Mouse (Mus musculus) mesoderm, embryonic 11.5 days (tissue): ENCODE measurements around the gene Ptcd3.
"Not testable (repeated sequence)": the region's sequence is repeated elsewhere in the genome, so short reads cannot be mapped to it uniquely, and the experiment has no call there.

Experiments used
- DNase-seq: peaks from one replicate; pipeline ENCODE4 v3.0.0-alpha.2; 2012; ENCODE audit warnings: low read depth, low spot score

The Ptcd3 gene

DNA sequence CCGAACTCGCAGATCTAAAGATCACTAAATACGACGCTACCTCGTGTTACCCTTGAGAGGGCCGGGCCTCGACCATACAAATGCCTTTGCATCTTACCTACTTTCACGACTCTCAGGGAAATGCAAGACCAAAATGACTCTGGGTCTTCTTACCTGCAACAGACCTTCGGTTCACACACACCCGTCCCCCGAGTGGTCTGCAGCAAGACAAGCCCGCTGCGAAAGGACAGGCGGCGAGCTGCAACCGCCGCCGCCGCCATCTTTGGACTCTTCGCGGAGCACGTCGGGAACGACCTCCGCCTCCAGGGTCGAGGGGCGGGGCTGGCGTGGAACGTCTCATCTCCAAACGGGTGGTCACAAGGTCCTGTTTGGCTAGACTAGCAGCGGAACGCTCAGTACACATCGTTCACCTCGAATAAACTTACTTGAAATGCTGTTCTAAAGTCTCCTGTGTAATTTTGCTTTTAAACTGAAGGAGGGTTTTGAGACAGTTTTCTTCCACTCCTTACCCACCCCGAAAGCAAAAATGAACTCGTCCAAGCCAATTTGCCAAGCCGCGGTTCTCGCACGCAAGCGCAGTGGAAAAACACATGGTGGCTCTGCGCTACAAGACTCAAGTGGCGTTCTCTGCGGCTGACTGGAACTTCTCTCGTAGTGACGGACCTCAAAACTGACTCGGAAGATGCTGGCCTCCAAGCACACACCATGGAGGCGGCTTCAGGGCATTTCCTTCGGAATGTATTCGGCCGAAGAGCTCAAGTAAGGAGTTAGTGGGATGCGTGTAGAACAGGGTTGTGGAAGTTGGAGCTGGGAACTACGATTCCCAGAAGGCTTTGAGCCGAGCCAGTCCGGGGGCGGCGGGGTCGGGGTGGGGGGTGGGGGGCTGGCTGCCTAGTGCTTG, at the start of gene Ptcd3, which contains the start of gene Polr1a:
TSS of gene Ptcd3 (minus strand) at position 270 of the 901 bp plus-strand sequence.
TSS of gene Polr1a (plus strand) at position 573 of the 901 bp plus-strand sequence.
- peak; percentile 94 for DNase-seq

DNA sequence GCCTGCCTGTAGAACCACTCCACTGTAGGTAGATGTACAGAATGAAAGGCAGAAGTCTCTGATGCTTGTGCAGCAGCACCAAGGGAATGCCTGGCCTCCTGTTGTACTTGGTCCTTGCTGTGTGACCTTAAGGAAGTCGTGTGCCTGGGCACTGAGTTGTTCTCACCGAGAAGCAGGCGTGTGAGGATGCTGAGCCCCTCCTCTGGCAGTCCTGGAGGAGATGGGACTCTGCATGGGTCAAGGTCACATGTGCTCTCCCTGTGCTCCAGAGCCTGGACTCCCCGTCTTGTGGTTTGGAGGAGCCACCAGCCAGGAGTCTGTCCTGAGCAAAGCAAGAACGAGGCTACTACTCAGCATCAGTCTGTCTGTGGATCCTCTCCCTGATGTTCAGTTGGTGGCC, 42.6 kb upstream of the Ptcd3 start:
- no peak for DNase-seq

DNA sequence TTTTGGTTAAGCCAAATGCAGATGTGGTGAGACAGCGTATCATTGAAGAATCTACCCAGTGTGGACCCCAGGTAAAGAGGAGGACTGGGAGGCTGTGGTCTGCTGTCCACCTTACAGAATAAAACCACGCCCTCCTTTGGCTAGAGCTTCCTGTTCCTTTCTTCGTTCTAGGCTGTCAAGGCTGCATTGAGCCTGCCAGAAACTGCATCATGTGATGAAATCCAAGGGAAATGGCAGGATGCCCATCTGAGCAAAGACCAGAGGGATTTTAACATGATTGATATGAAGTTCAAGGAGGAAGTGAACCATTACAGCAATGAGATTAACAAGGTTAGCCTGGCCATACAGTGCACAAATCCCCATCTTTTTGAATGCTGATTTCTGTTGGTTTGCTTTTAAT, 42.0 kb upstream of the Ptcd3 start:
- no peak for DNase-seq

DNA sequence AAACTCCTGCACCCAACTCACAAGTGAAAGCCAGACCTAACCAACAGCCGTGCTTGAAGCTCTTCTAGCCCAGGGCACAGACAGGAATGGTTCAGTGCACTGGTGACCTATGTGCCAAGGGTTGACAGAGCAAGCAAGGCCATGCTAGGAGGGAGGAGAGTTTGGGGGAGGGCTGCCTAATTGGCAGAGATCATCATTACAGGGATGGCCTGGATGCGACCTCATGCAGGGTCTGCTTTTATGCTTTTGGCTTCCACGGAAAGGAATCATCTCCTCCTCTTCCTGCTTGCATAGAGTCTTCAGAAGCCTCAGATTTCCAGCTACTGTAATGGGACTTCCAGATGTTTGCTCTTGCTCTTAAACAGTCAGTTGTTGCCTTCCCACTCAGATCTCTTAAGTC, 41.2 kb upstream of the Ptcd3 start:
- no peak for DNase-seq

DNA sequence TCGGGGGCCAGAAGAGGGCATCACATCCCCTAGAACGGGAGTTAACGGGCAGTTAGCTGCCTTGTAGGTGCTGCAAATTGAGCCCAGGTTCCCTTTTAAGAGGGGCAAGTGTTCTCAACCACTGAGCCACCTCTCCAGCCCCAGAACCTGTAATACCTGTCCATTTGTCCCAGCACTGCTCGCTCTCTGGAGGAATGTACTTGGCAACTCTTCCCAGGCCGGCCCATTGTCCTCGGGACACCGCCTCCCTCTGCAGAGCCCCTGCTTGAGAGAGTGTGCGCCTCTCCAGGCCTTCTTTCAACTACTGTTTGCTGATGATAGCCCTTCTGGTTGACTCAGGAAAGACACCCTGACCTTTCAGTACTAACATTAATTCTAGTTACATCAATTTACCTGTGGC, 37.6 kb upstream of the Ptcd3 start:
- no peak for DNase-seq

DNA sequence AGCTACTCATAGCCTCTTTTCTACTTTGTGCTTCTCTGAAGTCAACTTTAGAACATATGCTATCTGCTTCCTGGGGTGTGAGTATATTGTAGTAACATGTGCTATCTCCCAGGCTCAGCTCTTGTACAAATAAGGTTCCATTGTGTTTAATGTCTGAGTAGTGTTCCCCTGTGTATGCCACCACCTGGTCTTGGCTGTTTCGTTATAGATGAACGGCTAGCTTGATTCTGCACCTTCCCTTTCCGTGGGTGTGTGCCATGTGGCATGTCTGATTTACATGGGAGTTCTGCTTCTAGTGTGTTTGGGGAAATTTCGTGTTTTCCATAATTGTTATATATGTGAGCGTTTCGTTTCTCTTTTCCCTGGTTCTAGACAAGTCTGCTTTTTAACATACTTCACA, 36.6 kb upstream of the Ptcd3 start:
- no peak for DNase-seq

DNA sequence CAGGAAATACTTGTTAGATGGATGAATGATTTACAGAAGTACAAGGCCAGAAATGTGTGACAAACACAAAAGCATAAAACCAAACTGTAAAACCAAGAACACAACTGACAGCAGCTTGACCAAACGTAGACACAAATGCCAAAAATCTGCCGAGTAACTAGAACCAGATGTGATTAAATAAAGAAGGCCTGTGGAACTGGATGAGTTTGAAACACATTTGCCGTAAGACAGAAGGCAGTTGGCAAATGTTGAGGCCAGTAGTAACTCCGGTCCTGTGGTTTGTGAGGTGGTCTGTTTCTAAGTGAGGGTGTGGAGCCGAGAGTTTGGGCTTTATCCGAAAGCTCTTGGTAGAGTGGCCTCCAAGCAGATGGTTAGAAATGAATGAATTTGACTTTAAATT, 32.4 kb upstream of the Ptcd3 start:
- DNase-seq: peak; percentile 17

DNA sequence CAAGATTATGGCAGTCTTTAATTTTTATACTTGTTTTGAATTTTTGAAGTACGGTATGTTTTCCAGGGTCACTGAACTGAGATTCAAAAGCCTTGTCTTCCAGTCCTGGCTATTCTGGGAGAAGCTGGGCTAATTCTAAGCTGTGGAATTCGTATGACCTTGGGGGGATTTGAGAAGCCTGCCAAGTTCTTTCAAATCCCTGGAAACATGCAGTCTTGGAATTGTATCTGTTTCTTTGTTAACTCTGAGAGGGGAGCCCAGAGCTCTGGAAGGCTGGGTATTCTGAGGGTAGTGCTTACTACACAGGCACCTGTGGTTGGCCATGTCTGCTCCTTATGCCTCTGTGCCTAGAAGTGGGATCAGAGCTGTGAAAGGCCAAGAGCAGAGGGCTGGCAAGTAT, 27.2 kb upstream of the Ptcd3 start:
- DNase-seq: no peak

DNA sequence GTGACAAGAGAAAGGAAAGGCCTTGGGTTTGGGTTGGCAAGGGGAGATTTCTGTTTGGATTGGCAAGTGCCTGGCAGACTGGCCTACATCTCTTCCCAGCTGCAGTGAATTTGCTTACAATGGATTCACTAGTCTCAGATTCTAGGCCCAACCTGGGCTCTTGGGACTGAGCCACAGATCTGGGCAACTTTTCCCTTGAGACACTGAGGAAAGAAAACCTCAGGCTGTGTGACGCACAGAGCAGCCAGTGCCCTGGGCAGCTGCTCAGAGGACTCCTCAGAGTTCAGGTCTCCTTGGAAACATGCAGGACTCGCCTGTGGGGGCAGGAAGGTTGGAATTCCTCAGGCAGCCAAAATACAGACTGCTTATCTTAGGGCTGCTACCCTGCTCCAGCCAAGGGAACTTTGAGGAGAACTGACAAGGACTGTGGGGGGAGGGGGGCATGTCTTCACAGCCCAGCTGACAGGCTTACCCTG, 25.6 kb upstream of the Ptcd3 start:
- peak; percentile 26 for DNase-seq

DNA sequence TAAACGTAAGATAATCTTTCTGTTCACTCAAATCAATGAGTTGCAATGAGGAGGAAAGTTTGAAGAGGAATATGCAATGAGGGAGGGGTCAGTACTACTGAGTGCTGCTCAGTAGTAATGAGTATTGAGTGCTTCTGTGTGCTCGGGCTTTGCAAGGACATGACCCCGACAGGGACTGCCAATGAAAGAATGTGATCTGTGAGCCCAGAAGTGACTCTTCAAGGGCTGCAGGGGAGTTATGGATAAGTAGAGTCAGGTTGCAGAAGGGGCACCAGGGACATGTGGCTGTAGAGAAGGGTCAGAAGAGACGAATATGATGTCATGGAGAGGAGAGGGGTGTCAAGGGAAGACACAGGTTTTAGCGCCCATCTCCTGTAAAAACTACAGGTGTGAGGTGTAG, 23.8 kb upstream of the Ptcd3 start:
- DNase-seq: no peak

DNA sequence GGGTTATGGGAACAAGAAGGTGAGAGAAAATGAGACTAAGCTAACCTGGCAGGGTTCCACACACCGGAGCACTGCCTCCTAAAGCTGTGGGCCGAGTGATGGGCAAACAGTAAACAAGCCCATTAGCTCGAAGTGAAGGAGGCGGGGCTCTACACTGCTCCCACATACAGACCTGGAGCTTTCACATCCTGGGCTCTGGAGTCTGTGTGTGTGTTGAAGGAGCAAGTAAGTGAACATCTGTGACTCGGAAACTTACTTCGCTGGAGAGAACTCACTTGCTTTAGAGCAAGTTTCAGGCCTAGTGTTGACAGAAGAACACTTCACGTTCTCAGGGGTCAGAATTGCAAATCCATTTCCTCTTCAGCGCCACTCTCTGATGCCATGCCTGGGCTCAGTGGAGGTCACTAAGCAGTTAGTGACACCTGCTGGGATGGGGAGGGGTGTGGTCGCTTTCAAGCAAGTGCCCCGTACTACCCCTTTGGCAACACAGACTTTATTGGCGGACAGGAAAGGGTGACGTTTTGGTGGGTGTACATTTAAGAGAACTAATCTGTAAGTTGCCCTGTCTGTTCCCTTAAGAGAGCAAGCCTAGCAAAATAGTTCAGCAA, 22.4 kb upstream of the Ptcd3 start:
- no peak for DNase-seq

DNA sequence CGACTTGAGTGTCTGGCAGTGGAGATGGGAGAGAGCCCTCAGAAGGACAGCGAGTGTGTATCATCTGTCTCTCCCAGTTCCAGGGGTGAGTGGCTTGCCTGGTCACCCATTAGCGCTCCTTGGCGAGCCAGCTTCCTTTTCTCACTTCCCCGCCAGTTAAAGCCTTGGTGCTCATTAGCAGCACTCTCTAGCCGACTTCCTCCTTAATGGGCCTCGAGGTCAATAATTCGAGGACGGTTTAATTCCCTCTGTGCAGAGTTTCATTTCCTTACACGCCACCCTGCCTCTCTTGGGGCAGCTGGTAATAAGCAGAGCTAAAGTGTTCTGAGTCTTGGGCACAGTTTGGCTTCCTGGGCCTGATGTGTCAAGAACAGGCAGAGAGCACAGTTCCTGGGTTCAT, 21.5 kb upstream of the Ptcd3 start:
- DNase-seq: no peak

DNA sequence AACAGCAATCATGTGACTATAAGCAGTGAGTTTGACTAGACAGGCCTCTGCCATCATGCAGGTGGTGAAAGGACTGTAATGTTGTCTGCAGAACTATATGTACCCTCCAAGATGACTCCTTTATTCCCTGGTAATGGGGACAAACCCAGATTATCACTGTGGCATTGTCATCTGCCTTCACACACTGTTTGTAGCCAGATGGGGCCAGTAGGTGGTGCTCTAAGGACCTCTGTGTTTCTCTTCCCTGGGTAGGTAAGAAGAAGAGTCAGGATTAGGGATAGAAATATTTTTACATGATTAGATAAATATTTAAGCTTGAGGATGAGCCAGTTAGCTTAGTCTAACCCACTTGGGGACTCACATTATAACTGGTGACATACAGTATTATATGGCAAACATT, 19.4 kb upstream of the Ptcd3 start:
- DNase-seq: peak; percentile 48

DNA sequence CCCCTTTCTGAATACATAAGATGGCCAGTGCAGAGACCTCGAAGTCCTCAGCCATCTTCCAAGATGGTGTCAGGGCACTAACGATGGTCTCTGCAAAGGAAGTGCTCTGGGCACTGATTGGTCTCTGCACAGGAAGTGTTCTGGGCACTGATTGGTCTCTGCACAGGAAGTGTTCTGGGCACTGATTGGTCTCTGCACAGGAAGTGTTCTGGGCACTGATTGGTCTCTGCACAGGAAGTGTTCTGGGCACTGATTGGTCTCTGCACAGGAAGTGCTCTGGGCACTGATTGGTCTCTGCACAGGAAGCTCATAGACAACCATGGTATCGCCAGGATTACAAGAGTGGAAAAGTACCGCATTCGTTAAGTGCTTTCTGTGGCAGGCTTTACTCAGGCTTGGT, 16.7 kb upstream of the Ptcd3 start:
- DNase-seq: not testable (repeated sequence)

DNA sequence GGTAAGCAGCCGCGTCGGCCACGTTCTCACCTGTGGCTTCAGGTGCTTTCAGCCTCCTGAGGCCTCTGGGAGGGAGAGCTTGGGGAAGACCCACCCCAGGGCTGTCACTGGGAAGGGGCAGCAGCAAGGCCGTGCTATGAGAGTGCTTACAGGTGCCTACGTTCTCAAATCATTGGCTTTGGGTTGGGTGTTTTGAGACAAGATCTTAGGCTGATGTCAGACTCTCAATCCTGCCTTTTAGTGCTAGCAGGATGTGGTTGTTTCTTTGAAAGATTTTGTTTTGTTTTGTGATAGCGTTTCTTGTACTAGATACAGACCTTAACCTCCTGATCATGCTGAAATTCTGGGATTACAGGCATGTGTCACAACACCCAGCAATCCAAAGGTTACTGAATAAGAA, 12.2 kb upstream of the Ptcd3 start:
- DNase-seq: no peak

DNA sequence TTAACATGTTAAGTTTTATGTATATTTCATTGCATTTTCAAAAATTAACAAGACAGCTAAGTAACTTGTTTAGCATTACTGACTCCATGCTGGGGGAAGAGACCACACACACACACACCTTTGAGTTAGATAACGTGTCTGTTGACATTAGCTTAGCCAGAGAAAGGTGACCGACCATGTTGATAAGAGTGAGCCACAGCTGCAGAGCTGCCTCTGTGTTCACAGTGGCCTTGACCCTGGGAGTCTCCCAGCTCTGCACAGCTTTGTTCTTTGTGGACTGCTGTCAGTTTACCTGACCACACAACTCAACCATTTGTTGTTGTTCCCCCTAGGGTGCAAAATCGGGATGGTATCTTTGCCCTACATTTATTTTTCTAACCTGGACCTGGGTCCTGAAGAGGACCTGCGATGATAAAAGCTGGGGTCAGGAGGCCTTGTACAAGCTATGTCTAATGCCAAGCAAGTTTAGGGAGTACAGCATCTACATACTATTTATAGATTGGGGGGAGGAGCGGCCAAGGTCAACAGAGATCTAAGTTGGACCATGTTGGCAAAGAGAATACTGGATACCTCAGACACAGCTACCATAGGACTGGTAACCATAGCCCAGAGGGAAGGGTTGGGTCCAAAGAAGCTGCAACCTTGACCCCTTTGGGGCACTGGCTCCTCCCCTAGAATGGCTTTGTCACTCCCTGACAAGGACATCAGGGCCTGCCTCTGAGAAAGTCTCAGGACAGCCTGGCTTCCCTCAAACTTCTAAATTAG, 3.3 kb upstream of the Ptcd3 start:
- no peak for DNase-seq

DNA sequence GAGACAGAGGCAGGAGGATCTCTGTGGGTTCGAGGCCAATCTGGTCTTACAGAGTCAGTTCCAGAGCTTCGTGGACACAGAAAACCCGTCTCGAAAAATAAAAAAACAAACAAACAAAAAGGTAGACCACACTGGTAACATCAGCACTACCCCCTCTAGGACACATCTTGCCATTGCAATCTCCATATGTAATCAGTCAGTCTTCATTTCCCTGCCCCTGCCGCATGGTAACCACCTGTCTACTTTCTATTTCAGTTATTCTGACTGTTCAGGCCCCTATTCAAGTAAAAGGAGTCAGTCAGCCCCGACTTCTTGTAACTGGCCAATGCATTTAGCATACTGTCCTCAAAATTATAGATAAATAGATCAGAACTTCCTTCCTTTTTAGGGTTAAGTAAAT, 1.3 kb upstream of the Ptcd3 start:
- DNase-seq: peak; percentile 9

DNA sequence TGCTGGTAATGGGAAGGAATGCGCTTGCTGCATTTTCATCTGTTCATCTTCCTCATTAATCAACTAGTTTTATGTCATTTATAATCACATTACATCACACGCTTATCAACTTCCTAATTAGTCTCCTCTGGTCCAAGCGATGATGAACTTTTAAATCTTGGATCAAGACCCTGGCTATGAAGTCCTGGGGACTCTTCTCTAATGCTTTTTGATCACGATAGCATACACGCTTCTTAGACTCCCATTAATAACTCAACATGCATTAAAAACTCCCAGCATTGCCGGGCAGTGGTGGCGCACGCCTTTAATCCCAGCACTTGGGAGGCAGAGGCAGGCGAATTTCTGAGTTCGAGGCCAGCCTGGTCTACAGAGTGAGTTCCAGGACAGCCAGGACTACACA, 834 bp upstream of the Ptcd3 start:
- no peak for DNase-seq

DNA sequence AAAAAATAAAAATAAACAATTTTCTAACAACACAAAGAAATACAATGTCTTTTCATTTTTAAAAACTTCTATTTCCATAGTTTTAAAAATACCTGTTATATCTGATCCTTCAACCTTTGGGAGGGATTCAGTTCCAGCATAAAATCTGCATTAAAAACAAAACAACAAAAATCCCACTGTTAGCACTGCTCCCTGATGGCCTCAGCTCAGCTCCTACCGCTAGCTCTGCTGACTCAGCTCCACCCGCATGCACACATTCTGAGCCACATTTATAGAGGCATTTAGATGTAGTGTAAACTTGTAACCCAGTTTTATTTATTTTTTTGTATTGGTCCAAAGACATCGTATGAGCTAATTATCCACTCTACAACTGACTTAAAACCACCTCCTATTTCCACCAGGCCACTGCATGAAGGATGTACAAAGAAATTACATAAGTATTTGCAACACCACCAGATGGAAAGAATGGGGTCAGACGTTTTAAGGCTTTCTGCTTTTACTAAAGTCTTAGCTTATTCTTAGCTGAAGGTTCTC, 781 bp downstream of the Ptcd3 start:
- peak; percentile 4 for DNase-seq

DNA sequence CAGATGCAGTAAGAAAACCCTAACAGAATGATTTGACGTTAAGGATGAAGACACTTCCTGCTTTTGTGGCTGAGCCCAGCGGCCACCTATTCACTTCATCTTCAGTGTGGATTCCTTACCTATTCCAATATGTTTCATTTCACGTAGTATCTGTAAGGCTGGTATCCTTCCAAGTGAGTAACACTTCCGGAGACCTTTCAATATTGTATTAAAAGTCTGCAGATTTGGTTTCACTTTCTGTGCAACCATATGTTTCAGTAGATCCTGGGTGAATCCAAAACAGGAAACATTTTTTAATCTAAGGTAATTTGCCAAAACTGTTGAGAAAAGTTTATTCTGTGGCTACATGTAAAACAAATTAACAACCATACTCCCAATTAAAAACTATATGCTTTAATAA, 15.3 kb downstream of the Ptcd3 start:
- no peak for DNase-seq

DNA sequence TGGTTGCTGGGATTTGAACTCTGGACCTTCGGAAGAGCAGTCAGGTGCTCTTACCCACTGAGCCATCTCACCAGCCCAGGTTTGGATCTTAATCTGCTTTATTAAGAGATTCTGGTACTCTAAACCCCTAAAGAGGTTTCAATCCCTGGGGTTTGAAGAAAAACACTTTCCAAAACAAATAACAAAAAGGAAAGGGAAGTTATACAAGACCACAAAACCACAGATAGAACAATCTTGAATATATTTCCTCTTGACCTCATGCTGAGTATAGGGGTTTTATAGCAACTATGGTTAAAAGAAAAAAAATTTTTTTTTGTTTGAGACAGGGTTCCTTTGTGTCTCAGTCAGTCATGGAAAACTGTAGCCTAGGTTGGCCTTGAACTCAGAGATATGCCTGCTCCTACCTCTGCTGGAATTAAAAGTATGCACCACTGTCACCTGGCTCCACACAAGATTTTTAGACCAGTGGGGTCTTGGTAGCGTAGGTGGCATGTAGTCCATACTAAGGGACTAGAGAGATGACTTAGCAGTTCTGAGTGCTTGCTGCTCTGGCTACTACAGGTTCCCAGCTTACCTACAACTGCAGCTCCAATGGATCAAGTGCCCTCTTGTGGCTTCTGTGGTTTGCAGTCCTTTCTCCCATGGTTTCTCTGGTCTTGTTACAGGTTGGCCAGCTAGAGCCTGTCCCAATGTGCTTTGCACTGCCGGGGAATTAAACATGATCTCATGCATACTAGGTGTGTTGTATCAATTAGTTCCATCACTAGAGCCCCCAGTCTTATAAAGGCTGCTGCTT, 30.4 kb downstream of the Ptcd3 start:
- DNase-seq: no peak
